Mouse (Mus musculus): Measurements from ENCODE around the gene Dr1.
"Not testable (repeated sequence)": the region's sequence is repeated elsewhere in the genome, so short reads cannot be mapped to it uniquely, and the experiment has no call there.

The Dr1 gene

DNA sequence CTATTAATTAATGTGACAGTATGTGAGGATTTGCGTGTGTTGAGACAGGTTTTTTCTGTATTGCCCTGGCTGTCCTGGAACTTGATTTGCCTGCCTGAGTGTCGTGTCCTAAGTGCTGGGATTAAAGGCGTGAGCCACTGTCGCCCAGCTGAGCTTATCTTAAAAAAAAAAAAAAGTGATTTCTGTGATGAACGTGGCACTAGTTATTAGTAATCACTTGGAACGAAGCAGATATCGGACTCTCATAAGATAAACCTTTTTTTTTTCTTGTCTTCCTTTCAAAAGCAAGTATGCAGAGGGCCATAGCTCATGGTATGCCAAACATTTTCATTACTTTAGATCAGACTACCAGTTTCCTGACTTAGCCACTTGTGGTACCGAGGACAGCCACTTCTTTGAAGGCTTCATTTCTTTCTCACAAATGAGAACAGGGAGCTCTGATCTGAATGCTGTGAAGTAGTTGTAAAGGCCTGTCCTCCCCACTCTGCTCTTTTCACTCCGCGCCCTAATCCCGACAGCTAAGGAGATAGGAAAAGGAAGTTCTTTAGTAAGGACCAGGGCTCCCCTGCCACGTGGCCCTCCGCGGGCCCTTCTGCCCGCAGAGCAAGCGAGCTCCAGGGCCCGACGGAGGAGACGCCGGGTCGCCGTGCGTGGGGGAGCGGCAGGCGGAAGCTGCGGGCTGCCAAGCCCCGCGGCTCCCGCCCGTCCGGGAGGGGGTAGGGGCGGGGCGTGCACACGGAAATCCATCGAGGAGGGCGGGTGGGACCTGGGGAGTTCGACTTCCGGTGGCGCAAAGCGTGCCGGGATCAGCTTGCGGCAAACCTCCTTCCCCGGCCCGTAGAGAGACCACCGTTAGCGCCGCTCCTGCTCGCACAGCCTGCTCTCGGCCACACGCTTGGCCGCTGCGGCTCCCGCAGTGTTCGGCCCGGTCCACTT is at the start of gene Dr1:
Dr1 (plus strand) TSS at position 771 of the 936 bp plus-strand sequence.
- DNase-seq (ENCODE audit: low read depth in 1 of 2, low spot score in 2 of 2) = peak in 1 of 2 experiments; percentile 59

- no peak for DNase-seq (ENCODE audit: low read depth in 1 of 2, low spot score in 2 of 2)
These were observed 44.6 kb upstream of the Dr1 start for GRCm38 (mm10) chr5:108224077-108224476.

DNA sequence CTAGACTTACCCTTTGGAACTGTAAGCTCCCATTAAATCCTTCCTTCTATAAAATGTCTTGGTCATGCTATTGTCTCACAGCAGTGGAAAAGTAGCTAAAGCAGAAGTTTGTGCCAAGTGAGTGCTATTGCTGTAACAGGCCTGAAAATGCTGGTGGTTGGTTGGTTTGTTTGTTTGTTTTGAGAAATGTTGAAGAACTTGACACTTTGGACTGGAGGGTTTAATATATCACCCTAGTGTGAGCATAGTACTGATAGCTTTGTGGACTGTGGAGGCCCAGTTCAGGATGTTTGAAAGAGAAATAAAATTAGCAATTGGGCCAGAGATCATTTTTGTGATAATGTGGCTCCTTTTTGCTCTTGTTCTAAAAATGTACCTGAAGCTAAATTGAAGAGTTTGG is 42.5 kb upstream of the Dr1 start:
- no peak for DNase-seq (ENCODE audit: low read depth in 1 of 2, low spot score in 2 of 2)

- peak in 1 of 2 experiments; percentile 42 for DNase-seq (ENCODE audit: low read depth in 1 of 2, low spot score in 2 of 2)
These were observed 22.4 kb upstream of the Dr1 start for GRCm38 (mm10) chr5:108246314-108246765.

DNA sequence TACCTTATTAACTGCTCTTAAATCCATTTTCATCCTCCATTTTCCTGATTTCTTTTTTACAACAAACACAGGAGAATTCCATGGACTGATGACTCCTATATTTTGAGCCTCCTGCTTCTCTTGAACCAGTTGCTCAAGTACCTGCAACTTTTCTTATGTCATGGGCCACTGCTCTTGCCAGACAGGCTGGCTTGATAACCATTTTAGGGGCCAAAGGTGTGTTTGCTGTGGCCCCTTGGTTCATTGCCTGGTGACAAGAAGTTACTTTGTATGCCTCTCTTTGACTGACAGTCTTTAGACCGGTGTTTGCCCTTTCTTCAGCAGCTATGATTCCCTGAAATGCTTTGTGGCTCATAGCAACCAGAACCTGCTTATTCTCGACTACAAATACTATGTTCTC is 18.7 kb upstream of the Dr1 start:
- DNase-seq (ENCODE audit: low read depth in 1 of 2, low spot score in 2 of 2) = no peak

DNA sequence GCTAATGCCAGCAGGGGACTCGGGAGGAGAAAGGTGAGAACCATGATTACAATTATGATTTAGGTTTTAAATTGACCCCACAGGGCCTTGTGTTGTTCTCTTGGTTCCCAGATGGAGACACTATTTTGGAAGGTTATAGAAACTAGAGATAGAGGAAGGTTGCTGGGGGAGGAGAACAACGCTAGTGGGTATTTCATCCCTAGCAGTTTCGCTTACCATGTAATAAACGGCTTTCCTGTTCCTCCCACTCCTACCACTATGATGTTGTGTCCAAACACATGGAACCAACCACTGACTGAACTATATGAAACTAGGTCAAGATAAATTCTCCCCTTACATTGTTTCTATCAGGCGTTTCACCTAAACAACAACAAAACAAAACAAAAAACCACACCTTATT is 13.4 kb upstream of the Dr1 start:
- DNase-seq (ENCODE audit: low read depth in 1 of 2, low spot score in 2 of 2) = no peak

DNA sequence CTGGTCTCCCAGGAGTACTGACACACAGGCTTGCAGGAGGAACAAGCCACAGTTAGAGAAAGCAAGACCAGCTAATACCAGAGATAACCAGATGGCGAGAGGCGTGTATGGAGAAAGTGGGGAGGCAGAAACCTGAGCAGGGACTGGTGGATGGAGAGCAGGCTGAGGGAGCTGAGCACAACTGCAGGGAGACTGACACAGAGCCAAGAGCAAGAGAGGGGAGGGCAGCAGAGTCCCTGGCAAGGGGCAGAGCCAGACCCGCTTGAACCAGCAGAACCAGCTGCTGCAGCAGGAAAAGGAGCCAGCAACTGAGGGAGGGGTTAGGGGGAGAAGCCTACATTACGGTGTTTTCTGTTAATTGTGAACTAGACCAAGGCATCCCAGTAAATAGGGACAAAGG is 6.0 kb upstream of the Dr1 start:
- DNase-seq (ENCODE audit: low read depth in 1 of 2, low spot score in 2 of 2) = no peak

DNA sequence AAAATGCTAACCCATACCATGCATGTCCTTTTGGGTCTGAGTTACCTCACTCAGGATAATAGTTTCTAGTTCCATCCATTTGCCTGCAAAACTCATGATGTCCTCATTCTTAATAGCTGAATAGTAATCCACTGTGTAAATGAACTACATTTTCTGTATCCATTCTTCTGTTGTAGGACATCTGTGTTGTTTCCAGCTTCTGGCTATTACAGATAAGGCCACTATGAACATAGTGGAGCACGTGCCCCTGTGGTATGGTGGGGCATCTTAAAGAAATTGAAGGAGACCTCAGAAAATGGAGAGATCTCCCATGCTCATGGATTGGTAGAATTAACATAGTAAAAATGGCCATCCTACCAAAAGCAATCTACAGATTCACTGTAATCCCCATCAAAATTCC is 4.9 kb upstream of the Dr1 start:
- DNase-seq (ENCODE audit: low read depth in 1 of 2, low spot score in 2 of 2) = not testable (repeated sequence)

DNA sequence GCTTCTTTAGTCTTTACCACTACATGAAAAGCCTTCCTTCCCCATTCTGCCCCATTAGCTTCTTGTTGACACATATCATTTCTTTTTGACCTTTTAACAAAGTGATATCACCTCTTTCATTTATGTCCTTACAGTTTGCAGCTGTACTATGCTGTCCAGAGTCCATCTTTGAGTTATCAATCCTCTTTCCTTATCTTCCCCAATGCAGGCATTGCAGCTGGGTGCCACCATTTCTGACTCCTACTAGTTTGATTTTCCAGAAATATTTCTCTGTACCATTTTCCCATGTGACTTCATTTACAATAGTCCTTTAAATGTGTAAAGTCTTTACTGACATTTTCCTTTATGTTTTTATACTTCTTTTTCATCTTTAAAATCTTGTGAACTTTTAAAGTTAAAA is 1.7 kb upstream of the Dr1 start:
- no peak for DNase-seq (ENCODE audit: low read depth in 1 of 2, low spot score in 2 of 2)

GRCm38 (mm10) chr5:108269063-108269810 is 540 bp downstream of the Dr1 start:
- no peak for DNase-seq (ENCODE audit: low read depth in 1 of 2, low spot score in 2 of 2)

DNA sequence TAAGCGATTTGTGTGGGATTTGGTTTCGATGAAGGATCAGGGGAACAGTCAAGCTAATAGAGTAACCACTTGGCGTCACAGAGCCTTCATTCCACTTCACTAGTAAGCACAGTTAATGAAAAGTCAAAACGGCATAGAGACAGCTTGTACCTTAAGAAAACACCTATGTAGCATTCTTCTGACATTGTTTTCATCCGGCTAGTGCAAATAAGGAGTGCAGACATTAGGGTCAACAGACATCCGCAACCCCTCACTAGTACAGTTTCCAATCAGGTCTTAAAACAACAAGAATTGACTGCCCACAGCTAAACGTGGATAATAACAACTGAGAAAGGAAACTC is 1.1 kb downstream of the Dr1 start:
- no peak for DNase-seq (ENCODE audit: low read depth in 1 of 2, low spot score in 2 of 2)

DNA sequence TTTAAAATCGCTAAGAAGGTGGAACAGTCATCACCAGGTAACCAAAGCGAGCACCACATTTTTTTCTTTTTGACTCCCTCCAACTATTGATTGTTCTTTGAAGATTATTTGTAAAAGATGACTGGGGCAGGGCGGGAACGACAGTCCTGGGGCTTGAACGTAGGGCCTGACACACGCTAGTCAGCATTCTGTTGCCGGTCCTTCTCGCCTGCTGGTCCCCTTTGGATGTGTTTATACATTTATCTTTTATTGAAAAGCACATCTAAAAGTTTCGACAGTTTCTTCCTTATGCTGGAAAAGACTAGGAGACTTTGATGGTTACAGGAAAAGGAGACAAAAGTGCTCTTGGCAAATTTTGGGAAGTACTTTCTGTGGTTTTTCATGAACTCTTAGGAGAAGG is 1.7 kb downstream of the Dr1 start:
- no peak for DNase-seq (ENCODE audit: low read depth in 1 of 2, low spot score in 2 of 2)

GRCm38 (mm10) chr5:108271345-108271744 is 2.6 kb downstream of the Dr1 start:
- DNase-seq (ENCODE audit: low read depth in 1 of 2, low spot score in 2 of 2) = not testable (repeated sequence)

DNA sequence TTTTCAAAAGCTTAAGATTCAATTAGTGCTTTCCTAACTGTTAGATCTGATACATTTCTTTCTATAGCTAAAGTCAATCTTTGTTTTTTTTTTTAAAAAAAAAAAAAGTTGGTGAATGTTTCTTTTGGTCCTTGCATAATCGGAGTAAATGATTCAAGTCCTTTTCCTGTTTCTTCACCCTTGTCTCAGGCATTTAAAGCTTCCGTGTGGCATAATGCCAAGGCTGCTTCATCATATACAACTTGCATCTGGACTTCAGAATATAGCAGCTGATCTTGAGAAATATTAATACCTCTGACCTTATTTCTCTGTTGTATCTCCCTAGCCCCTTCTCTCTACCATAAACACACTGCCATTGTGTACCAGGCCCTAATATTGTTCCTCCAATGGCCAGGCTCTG is 18.3 kb downstream of the Dr1 start:
- no peak for DNase-seq (ENCODE audit: low read depth in 1 of 2, low spot score in 2 of 2)

- DNase-seq (ENCODE audit: low read depth in 1 of 2, low spot score in 2 of 2) = no peak
These were observed 32.9 kb downstream of the Dr1 start for GRCm38 (mm10) chr5:108301567-108301966.

GRCm38 (mm10) chr5:108312224-108313064 is 43.7 kb downstream of the Dr1 start, which contains the start of gene Pigg:
TSS of gene Pigg (plus strand) at chr5:108312609.
- peak; percentile 84 to 86 for DNase-seq (ENCODE audit: low read depth in 1 of 2, low spot score in 2 of 2)

GRCm38 (mm10) chr5:108313065-108313860 is 44.6 kb downstream of the Dr1 start:
- no peak for DNase-seq (ENCODE audit: low read depth in 1 of 2, low spot score in 2 of 2)

Data from monocyte, adult 2 months (primary cell).